Mouse (Mus musculus): ENCODE data around the gene Clec5a. TPM values are rescaled to one million over a fixed set of nuclear protein-coding genes. Genes with fewer than 3 reads are reported as not detected.
"Not testable (repeated sequence)": the region's sequence is repeated elsewhere in the genome, so short reads cannot be mapped to it uniquely, and the experiment has no call there.

Clec5a gene
- 0.40 and 0.71 TPM in 2 replicates for polyA plus RNA-seq (2015; fragmentation: Nextera tagmentation; extraction: Ambion mirVana)

DNA sequence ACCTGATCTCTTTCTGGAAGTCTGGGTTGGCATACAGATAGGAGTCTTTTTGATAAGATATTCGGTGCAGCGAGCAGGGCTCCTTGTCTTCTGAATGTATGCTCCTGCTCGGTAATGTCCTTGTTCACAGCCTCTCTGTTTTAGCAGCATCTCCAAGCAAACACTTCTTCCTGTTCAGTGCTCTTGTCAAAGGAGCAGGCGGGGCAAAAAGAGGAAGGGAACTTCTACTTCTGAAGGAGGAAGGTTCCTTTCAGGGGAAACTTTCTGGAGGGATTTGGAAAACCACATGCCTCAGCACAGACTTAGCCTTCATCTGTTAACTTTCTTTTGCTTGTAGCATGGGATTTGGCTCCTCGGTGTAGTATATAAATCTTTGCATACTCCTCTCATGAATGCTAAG, at the start of gene Clec5a:
TSS of gene Clec5a (minus strand) at position 177 of the 400 bp plus-strand sequence.
- 82% methylated on average over 5 of the region's 5 CpGs for WGBS
- Histone ChIP-seq H3K27me3 (replicated peaks) (no peaks in the 10 kb centered on the region), H3K4me1 (no peaks in the 10 kb centered on the region), H3K36me3 (replicated peaks) (no peaks in the 10 kb centered on the region), H3K4me3 (no peak within 1 kb of the TSS), H3K9me3 (no peaks in the 10 kb centered on the region), H3K9ac (no peak within 1 kb of the TSS), H3K27ac (no peak within 1 kb of the TSS), H3K4me2 (no peak within 1 kb of the TSS)
- no peak for ATAC-seq (replicated peaks)

DNA sequence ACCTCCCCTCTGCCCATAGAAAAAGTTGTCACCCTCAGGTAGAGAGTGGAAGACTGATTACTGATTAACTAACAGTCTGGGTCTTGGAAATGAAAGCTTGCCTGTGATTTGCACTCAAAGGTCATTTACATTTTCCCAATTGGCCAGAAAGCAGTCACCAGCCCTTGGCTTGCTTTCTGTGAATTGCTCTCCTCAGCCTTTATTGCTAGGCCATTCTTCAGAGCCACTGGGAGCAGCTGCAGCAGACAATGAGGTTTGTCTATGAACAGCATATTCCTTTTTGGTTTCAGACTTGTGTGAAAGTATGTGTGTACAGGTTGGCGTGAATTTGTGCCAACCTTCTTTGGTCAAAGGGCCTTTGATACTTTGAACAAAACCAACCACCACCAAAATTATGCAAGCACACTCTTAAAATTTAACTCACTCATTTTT, 49.0 kb upstream of the Clec5a start:
- no peak overlapping the region for H3K27ac ChIP-seq
- H3K4me2 ChIP-seq = no peak overlapping the region
- no peaks in the 10 kb centered on the region for H3K36me3 ChIP-seq (replicated peaks)
- no peak for ATAC-seq (replicated peaks)
- no peaks in the 10 kb centered on the region for H3K27me3 ChIP-seq (replicated peaks)
- no peak overlapping the region for H3K4me3 ChIP-seq
- WGBS = 63% methylated on average over 1 of the region's 1 CpGs
- no peak overlapping the region for H3K9ac ChIP-seq
- H3K4me1 ChIP-seq = no peaks in the 10 kb centered on the region
- H3K9me3 ChIP-seq = no peaks in the 10 kb centered on the region

- no peaks in the 10 kb centered on the region for H3K9me3 ChIP-seq
- H3K4me3 ChIP-seq = no peak within 1 kb of the TSS
- no peak within 1 kb of the TSS for H3K4me2 ChIP-seq
- no peaks in the 10 kb centered on the region for H3K36me3 ChIP-seq (replicated peaks)
- 86% methylated on average over 8 of the region's 8 CpGs for WGBS
- H3K27ac ChIP-seq = no peak within 1 kb of the TSS
- H3K4me1 ChIP-seq = no peaks in the 10 kb centered on the region
- H3K9ac ChIP-seq = no peak within 1 kb of the TSS
- H3K27me3 ChIP-seq (replicated peaks) = no peaks in the 10 kb centered on the region
- ATAC-seq (replicated peaks) = no peak
Observed at GRCm38 (mm10) chr6:40628406-40629000, 42.9 kb upstream of the Clec5a start, which contains the start of gene Mgam. Gene Mgam (plus strand): TSS chr6:40628831.

DNA sequence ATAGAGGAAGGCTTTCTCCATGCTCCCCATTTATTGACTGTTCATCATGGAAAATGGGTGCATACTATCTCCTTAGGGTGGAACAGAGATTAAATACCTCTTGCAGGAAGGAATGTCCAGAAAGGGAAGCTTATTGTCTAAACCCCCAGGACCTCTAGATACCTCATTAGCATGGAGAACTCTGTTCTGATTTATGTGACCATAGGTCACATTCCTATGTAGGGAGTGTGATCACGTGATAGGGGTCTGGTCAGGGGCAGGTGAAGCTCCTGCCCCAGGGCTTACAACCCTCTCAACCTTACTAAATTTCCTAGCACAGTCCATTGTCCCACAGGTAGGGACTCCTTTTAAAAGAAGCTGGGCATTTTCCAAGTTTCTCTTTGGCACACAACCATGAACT, 40.5 kb upstream of the Clec5a start:
- Histone ChIP-seq H3K9ac (no peak overlapping the region), H3K27me3 (replicated peaks) (no peaks in the 10 kb centered on the region), H3K4me3 (no peak overlapping the region), H3K27ac (no peak overlapping the region), H3K4me2 (no peak overlapping the region), H3K36me3 (replicated peaks) (no peaks in the 10 kb centered on the region), H3K4me1 (no peaks in the 10 kb centered on the region), H3K9me3 (no peaks in the 10 kb centered on the region)
- no peak for ATAC-seq (replicated peaks)
- WGBS = 69% methylated on average over 1 of the region's 1 CpGs

GRCm38 (mm10) chr6:40617965-40618364, 32.3 kb upstream of the Clec5a start:
- WGBS = 19% methylated on average over 2 of the region's 2 CpGs
- ATAC-seq (replicated peaks) = 0 out of 2 replicates have a peak, but pooled peaks have one; percentile 72
- Histone ChIP-seq H3K9me3 (no peaks in the 10 kb centered on the region), H3K36me3 (replicated peaks) (no peaks in the 10 kb centered on the region), H3K27me3 (replicated peaks) (no peaks in the 10 kb centered on the region), H3K4me3 (no peak overlapping the region), H3K4me2 (no peak overlapping the region), H3K9ac (no peak overlapping the region), H3K4me1 (no peaks in the 10 kb centered on the region), H3K27ac (no peak overlapping the region)

GRCm38 (mm10) chr6:40613260-40613852, 27.7 kb upstream of the Clec5a start, which contains the start of gene Tas2r138:
Gene Tas2r138 (minus strand): TSS chr6:40613310.
- Histone ChIP-seq H3K4me1 (no peaks in the 10 kb centered on the region), H3K9ac (no peak within 1 kb of the TSS), H3K9me3 (no peaks in the 10 kb centered on the region), H3K27ac (no peak within 1 kb of the TSS), H3K36me3 (replicated peaks) (no peaks in the 10 kb centered on the region), H3K4me3 (no peak within 1 kb of the TSS), H3K4me2 (no peak within 1 kb of the TSS), H3K27me3 (replicated peaks) (no peaks in the 10 kb centered on the region)
- WGBS = 90% methylated on average over 4 of the region's 4 CpGs
- no peak for ATAC-seq (replicated peaks)

DNA sequence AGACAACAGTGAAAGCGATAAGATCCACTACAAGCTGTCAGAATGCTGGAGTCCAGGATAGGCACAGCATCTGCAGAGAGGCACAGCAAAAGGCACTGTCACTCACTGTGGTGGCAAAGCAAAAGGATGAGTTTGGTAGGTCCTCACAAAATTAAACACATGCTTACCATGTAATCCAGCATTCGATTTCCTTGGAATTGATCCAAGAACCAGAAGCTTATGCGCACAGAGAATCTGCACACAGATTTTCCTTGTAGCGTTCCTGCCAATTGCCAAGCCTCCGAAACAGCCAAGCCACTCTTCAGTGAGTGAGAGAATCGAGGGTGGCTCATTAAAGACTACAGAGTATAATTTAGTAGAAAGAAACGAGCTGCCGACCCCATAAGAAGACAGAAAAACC, 24.6 kb upstream of the Clec5a start:
- H3K4me2 ChIP-seq = no peak overlapping the region
- ATAC-seq (replicated peaks) = no peak
- WGBS = 62% methylated on average over 8 of the region's 8 CpGs
- no peaks in the 10 kb centered on the region for H3K4me1 ChIP-seq
- no peaks in the 10 kb centered on the region for H3K9me3 ChIP-seq
- no peaks in the 10 kb centered on the region for H3K36me3 ChIP-seq (replicated peaks)
- no peak overlapping the region for H3K27ac ChIP-seq
- no peaks in the 10 kb centered on the region for H3K27me3 ChIP-seq (replicated peaks)
- H3K9ac ChIP-seq = no peak overlapping the region
- no peak overlapping the region for H3K4me3 ChIP-seq

DNA sequence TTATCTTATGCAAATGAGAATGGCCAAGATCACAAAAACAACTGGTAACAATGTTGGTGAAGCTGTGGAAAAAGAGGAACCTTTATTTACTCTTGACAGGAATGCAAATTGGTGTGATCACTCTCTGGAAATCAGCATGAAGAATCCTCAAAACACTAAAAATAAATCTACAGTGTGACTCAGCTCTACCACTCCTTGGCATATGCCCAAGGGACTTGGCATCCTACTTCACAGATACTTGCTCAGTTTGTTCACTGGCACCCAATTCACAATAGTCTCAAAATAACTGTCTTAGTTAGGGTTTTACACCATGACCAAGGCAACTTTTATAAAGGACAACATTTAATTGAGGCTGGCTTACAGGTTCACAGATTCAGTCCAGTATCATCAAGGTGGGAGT, 21.8 kb upstream of the Clec5a start:
- no peak overlapping the region for H3K4me3 ChIP-seq

GRCm38 (mm10) chr6:40598546-40598945, 12.9 kb upstream of the Clec5a start:
- WGBS = 31% methylated on average over 4 of the region's 4 CpGs
- H3K27me3 ChIP-seq (replicated peaks); H3K9me3 ChIP-seq; H3K27ac ChIP-seq; H3K4me3 ChIP-seq; H3K4me2 ChIP-seq; H3K36me3 ChIP-seq (replicated peaks); H3K4me1 ChIP-seq; H3K9ac ChIP-seq; ATAC-seq (replicated peaks): not testable (repeated sequence)

More for the DNA sequence above, 21.8 kb upstream of the Clec5a start:
- no peaks in the 10 kb centered on the region for H3K9me3 ChIP-seq
- no peaks in the 10 kb centered on the region for H3K4me1 ChIP-seq
- H3K4me2 ChIP-seq = no peak overlapping the region
- H3K27ac ChIP-seq = no peak overlapping the region
- no peaks in the 10 kb centered on the region for H3K27me3 ChIP-seq (replicated peaks)
- no peaks in the 10 kb centered on the region for H3K36me3 ChIP-seq (replicated peaks)
- ATAC-seq (replicated peaks) = no peak
- no peak overlapping the region for H3K9ac ChIP-seq

DNA sequence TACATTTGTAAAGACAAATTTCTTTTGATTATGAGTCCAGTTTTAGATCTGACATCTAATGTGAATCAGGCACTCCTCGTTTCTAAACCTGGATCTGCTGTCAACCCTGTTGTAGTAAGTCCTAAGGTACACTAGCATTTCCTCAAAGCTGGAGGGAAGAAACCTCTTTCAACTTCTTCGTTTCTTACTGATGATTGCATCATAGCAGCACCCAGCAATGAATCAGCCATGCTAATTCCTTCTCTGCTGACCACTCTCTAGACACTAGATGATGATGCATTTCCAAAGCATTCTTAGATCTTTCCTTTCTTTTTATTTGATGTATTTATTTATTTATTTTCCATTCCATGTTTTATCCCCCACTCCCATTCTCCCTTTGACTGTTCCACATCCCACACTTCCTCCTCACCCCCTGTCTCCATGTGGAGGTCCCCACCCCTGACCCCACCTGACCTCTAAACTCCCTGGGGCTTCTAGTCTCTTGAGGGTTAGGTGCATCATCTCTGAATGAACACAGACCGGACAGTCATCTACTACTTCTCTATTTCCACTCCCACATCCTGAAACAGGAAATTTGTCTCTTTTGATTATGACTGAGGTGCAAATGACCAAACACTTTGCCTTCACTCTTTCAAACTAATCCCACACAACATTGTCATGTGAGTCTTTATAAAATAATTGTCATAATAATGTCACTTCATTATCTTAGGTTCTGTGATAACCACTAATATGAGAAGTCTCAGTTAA, 9.4 kb upstream of the Clec5a start:
- Histone ChIP-seq H3K9ac (no peak overlapping the region), H3K27ac (no peak overlapping the region), H3K9me3 (no peaks in the 10 kb centered on the region), H3K4me2 (no peak overlapping the region), H3K4me3 (no peak overlapping the region), H3K4me1 (no peaks in the 10 kb centered on the region), H3K27me3 (replicated peaks) (no peaks in the 10 kb centered on the region), H3K36me3 (replicated peaks) (no peaks in the 10 kb centered on the region)
- no peak for ATAC-seq (replicated peaks)
- WGBS = 76% methylated on average over 3 of the region's 3 CpGs

DNA sequence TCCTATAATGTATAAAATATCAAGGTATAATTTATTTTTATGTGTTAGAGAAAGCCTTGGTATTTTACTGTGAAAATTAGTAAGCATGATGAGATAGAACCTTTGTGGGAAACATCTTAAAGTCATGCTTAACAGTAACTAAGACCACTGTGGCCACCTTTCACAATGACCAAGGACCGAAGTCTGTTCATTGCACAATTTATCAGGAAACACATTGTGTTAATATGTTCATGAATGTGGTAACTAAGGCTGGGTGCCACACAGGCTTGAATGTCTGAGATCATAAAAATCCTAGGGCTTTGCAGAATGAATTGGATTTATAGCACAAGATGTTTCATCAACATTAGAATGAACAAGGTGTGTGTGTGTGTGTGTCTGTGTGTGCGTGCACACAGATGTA, 2.7 kb upstream of the Clec5a start:
- Histone ChIP-seq H3K4me3 (no peak overlapping the region), H3K9me3 (no peaks in the 10 kb centered on the region), H3K27ac (no peak overlapping the region), H3K27me3 (replicated peaks) (no peaks in the 10 kb centered on the region), H3K9ac (no peak overlapping the region), H3K36me3 (replicated peaks) (no peaks in the 10 kb centered on the region), H3K4me1 (no peaks in the 10 kb centered on the region), H3K4me2 (no peak overlapping the region)
- no peak for ATAC-seq (replicated peaks)
- WGBS = 95% methylated on average over 2 of the region's 2 CpGs

DNA sequence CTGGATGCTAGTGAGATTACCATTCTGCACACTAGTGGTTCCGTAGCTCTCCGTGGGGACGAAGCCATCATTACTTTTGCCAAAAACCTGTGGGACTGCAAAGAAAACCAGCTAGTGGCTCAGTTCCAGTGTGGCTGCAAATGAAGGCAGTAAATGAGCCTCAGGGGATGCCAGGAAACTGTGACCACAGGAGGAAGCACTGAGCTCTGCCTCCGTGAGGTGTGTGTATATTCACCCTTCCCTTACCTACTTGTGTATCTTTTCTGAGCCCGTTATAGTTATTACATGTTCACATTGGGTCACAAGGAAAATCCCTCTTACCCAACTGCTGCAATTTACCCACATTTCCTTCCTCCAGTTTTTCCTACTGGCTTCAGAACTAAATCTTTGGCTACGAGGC, 1.3 kb downstream of the Clec5a start:
- no peak overlapping the region for H3K9ac ChIP-seq
- no peak overlapping the region for H3K27ac ChIP-seq
- no peaks in the 10 kb centered on the region for H3K36me3 ChIP-seq (replicated peaks)
- H3K27me3 ChIP-seq (replicated peaks) = no peaks in the 10 kb centered on the region
- no peak overlapping the region for H3K4me3 ChIP-seq
- no peaks in the 10 kb centered on the region for H3K9me3 ChIP-seq
- no peak for ATAC-seq (replicated peaks)
- no peaks in the 10 kb centered on the region for H3K4me1 ChIP-seq
- WGBS = 91% methylated on average over 6 of the region's 6 CpGs
- no peak overlapping the region for H3K4me2 ChIP-seq
